Mouse (Mus musculus) heart, embryonic 13.5 days (tissue): Measurements from ENCODE around the gene Larp4b. TPM values are rescaled to one million over a fixed set of nuclear protein-coding genes. Genes with fewer than 3 reads are reported as not detected.
A peak's percentile ranks its signal among the peaks of the same experiment; 100 is the strongest.

ENCODE experiments used
- ATAC-seq: fragments of 200-750 bp; cut with Nextera tagmentation; 2 replicates; pipeline ENCODE4 v1.8.0; 2017; ENCODE audit warnings: moderate TSS enrichment; ENCODE audit not compliant: insufficient number of reproducible peaks, low FRiP score, low TSS enrichment; ENCODE audit errors: extremely low read depth
- H3K27ac ChIP-seq: fragments of 300-500 bp; sonication (generic); replicated peaks from 2 replicates; pipeline ENCODE4 v1.5.1; 2015; ENCODE audit warnings: moderate library complexity, mild to moderate bottlenecking, inconsistent platforms
- H3K27me3 ChIP-seq: fragments of 300-500 bp; sonication (generic); replicated peaks from 2 replicates; pipeline ENCODE4 v1.6.1; 2015; ENCODE audit warnings: mild to moderate bottlenecking, inconsistent platforms
- H3K36me3 ChIP-seq: fragments of 300-500 bp; sonication (generic); 2 replicates; pipeline ENCODE4 v1.6.1; 2015; ENCODE audit warnings: mild to moderate bottlenecking, inconsistent platforms
- H3K4me1 ChIP-seq: fragments of 300-500 bp; sonication (generic); 2 replicates; pipeline ENCODE4 v1.6.1; 2015; ENCODE audit warnings: inconsistent platforms
- H3K4me2 ChIP-seq: fragments of 300-500 bp; sonication (generic); 2 replicates; pipeline ENCODE4 v1.6.1; 2015; ENCODE audit warnings: inconsistent platforms, mild to moderate bottlenecking, moderate library complexity
- H3K4me3 ChIP-seq: fragments of 300-500 bp; sonication (generic); 2 replicates; pipeline ENCODE4 v1.5.1; 2015; ENCODE audit warnings: moderate library complexity, mild to moderate bottlenecking, inconsistent platforms
- H3K9ac ChIP-seq: fragments of 300-500 bp; sonication (generic); 2 replicates; pipeline ENCODE4 v1.6.1; 2015; ENCODE audit warnings: inconsistent platforms, mild to moderate bottlenecking, moderate library complexity
- H3K9me3 ChIP-seq: fragments of 300-500 bp; sonication (generic); 2 replicates; pipeline ENCODE4 v1.6.1; 2016; ENCODE audit warnings: inconsistent platforms
- WGBS: fragments of 180-500 bp; shearing (Covaris S2); methylation state at CpG from one replicate; pipeline ENCODE4 v1.1.7; 2015; ENCODE audit warnings: mixed read lengths; 5-methylcytosine and 5-hydroxymethylcytosine counted together
- polyA plus RNA-seq: library from polyadenylated mRNA; unstranded; fragments of >200 nt; fragmentation: Nextera tagmentation; extraction: Ambion mirVana; gene quantifications from 2 replicates; pipeline ENCODE4 v1.2.1, GENCODE M21; 2015

Gene Larp4b
- polyA plus RNA-seq, 1 experiment from 2014 or later: 23.3 TPM

GRCm38 (mm10) chr13:9180221-9180620 is 86.5 kb downstream of the Larp4b start:
- H3K4me3 ChIP-seq: 0 out of 2 replicates have a peak overlapping the region, but pooled peaks have one; percentile 8
- no peak for ATAC-seq

DNA sequence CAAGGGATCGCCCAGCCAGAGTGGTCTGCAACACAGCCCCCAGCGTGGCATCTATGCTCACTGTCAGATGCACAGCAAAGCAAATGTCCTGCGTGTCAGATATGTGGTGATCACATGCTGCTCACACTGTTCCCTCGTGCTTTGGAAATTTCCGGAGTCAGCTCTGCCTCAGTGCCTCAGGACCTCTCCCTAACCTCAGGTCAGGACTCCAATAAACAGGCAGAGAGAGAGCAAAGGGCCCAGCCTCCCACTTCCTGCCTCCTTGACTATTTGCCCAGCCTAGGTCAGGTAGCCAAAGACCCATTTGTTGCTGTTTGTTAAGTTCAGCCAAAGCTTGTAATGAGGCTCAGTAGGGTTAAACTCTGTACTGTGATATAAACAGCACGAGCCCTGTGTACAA is 87.4 kb downstream of the Larp4b start:
- no peak overlapping the region for H3K27ac ChIP-seq
- H3K4me2 ChIP-seq: no peak overlapping the region
- H3K4me1 ChIP-seq: no peaks in the 10 kb centered on the region
- WGBS: 79% methylated on average over 6 of the region's 6 CpGs
- H3K36me3 ChIP-seq: peaks cover 3% of the 10 kb centered on the region; the same call in 1 of the 2 replicates
- no peaks in the 10 kb centered on the region for H3K9me3 ChIP-seq
- no peaks in the 10 kb centered on the region for H3K27me3 ChIP-seq
- no peak overlapping the region for H3K9ac ChIP-seq
- ATAC-seq: no peak
- H3K4me3 ChIP-seq: no peak overlapping the region

More at GRCm38 (mm10) chr13:9180221-9180620, 86.5 kb downstream of the Larp4b start:
- Histone ChIP-seq H3K9me3 (no peaks in the 10 kb centered on the region), H3K9ac (no peak overlapping the region), H3K4me1 (no peaks in the 10 kb centered on the region), H3K27ac (no peak overlapping the region), H3K36me3 (peaks cover 9% of the 10 kb centered on the region; the same call in 1 of the 2 replicates), H3K27me3 (no peaks in the 10 kb centered on the region), H3K4me2 (peak overlapping the region; percentile 31)
- WGBS: 52% methylated on average over 11 of the region's 11 CpGs

DNA sequence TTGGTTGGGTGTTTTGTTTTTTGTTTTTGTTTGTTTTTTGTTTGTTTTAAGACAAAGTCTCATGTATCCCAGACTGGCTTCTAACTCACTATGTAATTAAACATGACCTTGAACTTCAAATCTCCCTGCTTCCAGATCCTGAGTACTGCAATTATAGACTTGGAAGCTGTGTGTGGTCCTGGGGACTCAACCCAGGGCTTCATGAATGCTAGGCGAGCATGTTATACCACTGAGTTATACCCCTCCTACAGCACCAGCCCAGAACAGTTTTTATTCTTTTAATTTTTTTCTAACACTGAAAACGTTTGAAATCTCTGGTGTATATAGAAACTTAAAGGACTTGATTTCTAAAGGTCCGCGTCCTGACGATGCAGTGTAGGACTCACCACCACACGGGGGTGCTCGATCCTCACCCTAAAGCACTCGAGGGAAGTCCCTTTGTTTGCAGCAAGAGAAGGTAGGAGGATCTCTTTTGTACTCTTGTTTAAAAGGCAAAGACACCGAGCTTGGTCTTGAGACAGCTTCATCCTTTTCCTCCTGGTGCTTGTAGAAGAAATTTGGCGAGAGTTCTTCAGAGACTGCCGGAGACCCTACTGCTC is 88.1 kb downstream of the Larp4b start:
- ATAC-seq: no peak
- H3K9ac ChIP-seq: no peak overlapping the region

DNA sequence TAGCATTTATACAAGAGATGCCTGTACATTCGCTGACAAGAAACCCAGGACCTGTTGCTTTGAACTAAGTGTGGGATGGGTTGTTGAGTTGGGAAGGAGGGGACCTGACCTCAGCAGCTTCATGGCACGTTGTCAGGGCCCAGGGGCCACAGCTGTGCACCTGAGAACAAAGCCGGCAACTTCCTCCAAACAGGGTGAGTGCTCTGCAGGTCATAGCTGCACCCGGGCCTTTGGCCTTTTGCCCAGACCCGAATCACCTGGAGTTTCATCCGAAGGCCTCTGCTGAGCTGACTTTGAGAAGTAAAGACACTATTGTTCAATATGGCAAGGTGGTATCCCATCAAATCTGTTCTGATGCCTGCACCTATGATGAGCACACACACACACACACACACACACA is 90.6 kb downstream of the Larp4b start:
- no peak for ATAC-seq

More for the DNA sequence above, 88.1 kb downstream of the Larp4b start:
- Histone ChIP-seq H3K4me3 (no peak overlapping the region), H3K4me2 (no peak overlapping the region), H3K4me1 (no peaks in the 10 kb centered on the region), H3K9me3 (no peaks in the 10 kb centered on the region), H3K27me3 (no peaks in the 10 kb centered on the region), H3K27ac (no peak overlapping the region), H3K36me3 (no peaks in the 10 kb centered on the region)
- WGBS: 11% methylated on average over 11 of the region's 11 CpGs

DNA sequence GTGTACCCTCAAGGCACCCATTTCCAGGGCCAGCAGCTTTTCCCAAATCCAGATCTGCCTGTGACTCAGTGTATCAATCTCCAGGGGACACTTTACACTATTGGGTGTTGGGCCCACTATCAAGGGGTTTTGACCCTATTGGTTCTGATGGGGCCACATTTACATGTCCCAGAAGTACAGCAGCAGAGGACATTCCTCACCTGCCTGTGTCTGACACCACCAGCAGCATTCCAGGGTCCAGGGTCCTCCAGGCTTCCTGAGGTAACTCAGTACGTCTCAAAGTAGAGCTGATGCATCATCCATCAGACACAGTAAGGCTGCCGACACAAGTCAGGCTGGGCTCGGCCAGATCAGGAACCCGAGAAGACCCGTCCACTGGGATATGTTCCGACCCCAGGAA is 91.0 kb downstream of the Larp4b start:
- no peak overlapping the region for H3K9ac ChIP-seq
- WGBS: 82% methylated on average over 6 of the region's 6 CpGs
- H3K4me1 ChIP-seq: no peaks in the 10 kb centered on the region
- no peak for ATAC-seq
- no peaks in the 10 kb centered on the region for H3K9me3 ChIP-seq
- H3K27ac ChIP-seq: no peak overlapping the region
- H3K36me3 ChIP-seq: no peaks in the 10 kb centered on the region
- no peak overlapping the region for H3K4me2 ChIP-seq
- H3K27me3 ChIP-seq: no peaks in the 10 kb centered on the region
- no peak overlapping the region for H3K4me3 ChIP-seq

More for the DNA sequence above, 90.6 kb downstream of the Larp4b start:
- no peaks in the 10 kb centered on the region for H3K4me1 ChIP-seq
- H3K4me3 ChIP-seq: no peak overlapping the region
- no peaks in the 10 kb centered on the region for H3K9me3 ChIP-seq
- no peak overlapping the region for H3K27ac ChIP-seq
- H3K27me3 ChIP-seq: no peaks in the 10 kb centered on the region
- H3K9ac ChIP-seq: no peak overlapping the region
- H3K4me2 ChIP-seq: no peak overlapping the region
- H3K36me3 ChIP-seq: no peaks in the 10 kb centered on the region
- WGBS: 70% methylated on average over 6 of the region's 6 CpGs

DNA sequence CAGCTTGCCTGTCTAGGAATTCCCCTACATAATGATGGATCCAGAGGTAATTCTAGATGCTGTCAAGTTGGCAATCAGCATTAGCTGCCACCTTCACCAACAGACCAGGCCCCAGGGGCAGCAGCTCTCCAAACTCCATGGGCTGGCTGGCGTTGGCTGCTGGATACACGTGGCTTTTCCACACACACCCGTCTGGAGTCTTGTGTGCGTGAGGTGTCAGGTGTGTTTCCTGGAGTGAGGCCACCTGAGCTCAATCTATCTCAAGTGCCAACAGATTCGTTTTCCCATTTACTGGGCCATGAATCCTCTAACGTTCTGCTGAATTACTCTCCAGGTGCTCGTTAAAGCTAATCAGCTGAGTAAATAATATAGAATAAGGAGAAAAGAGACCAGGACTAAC is 93.5 kb downstream of the Larp4b start:
- Histone ChIP-seq H3K4me3 (no peak overlapping the region), H3K36me3 (no peaks in the 10 kb centered on the region), H3K4me1 (peaks cover 9% of the 10 kb centered on the region), H3K9me3 (no peaks in the 10 kb centered on the region), H3K27me3 (no peaks in the 10 kb centered on the region), H3K4me2 (no peak overlapping the region), H3K9ac (no peak overlapping the region), H3K27ac (no peak overlapping the region)
- WGBS: 62% methylated on average over 7 of the region's 7 CpGs
- ATAC-seq: no peak

DNA sequence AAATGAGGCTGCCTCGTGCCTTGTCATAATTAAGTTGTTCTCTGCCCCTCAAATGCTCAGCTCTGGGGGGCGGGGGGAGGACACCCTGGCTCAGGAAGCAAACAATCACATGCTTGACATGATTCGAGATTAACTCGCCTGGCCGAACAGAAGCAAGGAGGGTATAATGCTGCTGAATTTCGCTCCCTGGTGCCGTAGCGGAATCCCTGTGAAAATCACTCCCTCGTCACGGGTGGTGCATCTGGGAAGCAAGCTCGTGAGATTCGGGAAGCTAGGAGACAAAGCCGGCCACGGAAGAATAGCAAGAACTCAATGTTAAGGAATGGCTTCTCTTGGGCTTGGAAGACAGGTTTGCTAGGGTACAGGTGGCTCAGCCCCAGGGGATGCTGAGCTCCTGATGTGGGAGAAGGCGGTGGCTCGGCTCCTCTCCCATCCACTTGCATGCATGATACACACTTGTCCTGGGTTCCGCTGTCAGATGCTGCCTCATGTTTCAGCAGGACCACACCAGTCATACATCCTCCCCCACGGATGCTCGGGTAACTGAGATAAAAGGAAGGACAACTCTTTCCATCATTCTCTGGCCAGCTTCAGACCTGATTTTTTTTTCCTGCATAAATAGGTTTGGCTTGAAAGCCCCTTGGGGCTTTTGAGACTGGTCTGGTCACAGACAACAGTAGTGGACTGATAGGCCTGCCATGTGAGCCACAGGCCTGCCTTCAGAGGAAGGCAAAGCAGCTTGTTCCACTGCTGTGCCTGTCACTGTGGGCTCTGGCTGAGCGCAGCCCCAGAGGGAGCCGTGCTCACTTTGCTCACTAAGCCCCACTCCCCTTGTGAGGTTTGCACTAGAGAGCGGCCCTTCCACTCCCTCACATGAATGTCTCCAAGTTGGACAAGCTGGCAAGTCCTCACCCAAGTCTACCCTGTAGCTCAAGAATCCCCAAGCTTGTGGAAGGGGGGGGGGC is 94.2 kb downstream of the Larp4b start:
- H3K4me2 ChIP-seq: no peak overlapping the region
- no peaks in the 10 kb centered on the region for H3K27me3 ChIP-seq
- H3K4me1 ChIP-seq: peaks cover 9% of the 10 kb centered on the region
- H3K9me3 ChIP-seq: no peaks in the 10 kb centered on the region
- no peak overlapping the region for H3K27ac ChIP-seq
- no peaks in the 10 kb centered on the region for H3K36me3 ChIP-seq
- H3K9ac ChIP-seq: no peak overlapping the region
- 62% methylated on average over 22 of the region's 22 CpGs for WGBS
- ATAC-seq: no peak
- no peak overlapping the region for H3K4me3 ChIP-seq

GRCm38 (mm10) chr13:9189481-9189880 is 95.8 kb downstream of the Larp4b start:
- peaks cover 9% of the 10 kb centered on the region for H3K4me1 ChIP-seq
- WGBS: 87% methylated on average over 5 of the region's 5 CpGs
- no peaks in the 10 kb centered on the region for H3K9me3 ChIP-seq
- H3K4me3 ChIP-seq: no peak overlapping the region
- ATAC-seq: no peak
- no peaks in the 10 kb centered on the region for H3K36me3 ChIP-seq
- no peak overlapping the region for H3K27ac ChIP-seq
- H3K9ac ChIP-seq: no peak overlapping the region
- no peaks in the 10 kb centered on the region for H3K27me3 ChIP-seq
- no peak overlapping the region for H3K4me2 ChIP-seq

DNA sequence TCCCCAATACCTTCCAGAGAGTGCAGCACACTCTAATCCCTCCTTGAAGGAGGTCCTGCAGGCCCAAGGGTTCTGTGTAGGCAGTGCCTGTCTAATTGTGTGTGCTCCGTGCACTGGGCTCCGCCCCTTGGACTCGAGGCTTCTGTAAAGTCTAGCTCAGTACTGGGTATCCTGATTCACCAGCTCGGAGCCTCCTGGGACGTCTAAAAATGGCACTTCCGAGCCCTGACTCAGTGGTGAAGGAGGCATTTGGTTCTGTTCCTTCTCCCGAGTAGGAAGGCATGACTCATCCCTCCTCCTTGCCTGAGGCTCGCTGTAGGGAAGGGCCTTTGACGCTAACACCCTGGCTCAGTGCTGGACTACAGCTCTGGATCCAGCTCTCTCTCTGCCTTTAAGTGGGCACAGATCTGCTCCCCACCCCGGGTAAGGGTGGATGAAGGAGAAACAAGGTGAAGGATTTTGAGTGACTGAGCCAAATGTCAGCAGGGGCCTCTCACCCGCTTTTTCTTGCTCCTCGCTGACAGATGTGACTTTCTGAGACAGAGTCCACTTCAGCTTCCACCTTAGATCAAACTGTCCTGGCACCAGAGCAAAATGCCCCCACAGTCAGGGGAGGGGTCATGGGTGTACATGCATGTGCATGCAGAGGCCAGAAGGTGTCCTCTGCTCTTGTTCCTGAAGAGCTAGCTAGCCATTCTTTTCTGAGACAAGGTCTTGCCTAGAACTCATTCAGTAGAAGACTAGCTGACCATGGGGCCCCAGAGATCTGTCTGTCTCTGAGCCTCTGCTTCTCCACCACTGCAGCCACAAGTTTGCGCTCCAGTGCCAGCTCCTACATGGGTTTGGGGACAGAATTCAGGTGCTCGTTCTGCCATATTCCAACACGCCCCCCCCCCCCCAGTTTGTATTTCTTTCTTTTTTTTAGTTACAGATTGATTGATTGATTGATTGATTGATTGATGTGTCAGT is 97.8 kb downstream of the Larp4b start:
- peaks cover 9% of the 10 kb centered on the region for H3K4me1 ChIP-seq
- no peaks in the 10 kb centered on the region for H3K27me3 ChIP-seq
- peak overlapping the region; percentile 54 for H3K9ac ChIP-seq
- 33% methylated on average over 15 of the region's 15 CpGs for WGBS
- 0 out of 2 replicates have a peak, but pooled peaks have one; percentile 26 for ATAC-seq
- H3K4me3 ChIP-seq: peak overlapping the region; percentile 35
- peak overlapping the region; percentile 61 for H3K4me2 ChIP-seq
- no peaks in the 10 kb centered on the region for H3K36me3 ChIP-seq
- H3K9me3 ChIP-seq: no peaks in the 10 kb centered on the region
- H3K27ac ChIP-seq: peak overlapping the region; percentile 36; the same call in 1 of the 2 replicates

GRCm38 (mm10) chr13:9192797-9193330 is 99.2 kb downstream of the Larp4b start:
- no peak overlapping the region for H3K4me3 ChIP-seq
- no peak overlapping the region for H3K27ac ChIP-seq
- ATAC-seq: no peak
- 61% methylated on average over 9 of the region's 9 CpGs for WGBS
- no peaks in the 10 kb centered on the region for H3K9me3 ChIP-seq
- H3K27me3 ChIP-seq: no peaks in the 10 kb centered on the region
- no peaks in the 10 kb centered on the region for H3K36me3 ChIP-seq
- no peak overlapping the region for H3K9ac ChIP-seq
- no peak overlapping the region for H3K4me2 ChIP-seq
- peaks cover 9% of the 10 kb centered on the region for H3K4me1 ChIP-seq
